Comparison of ENCODE assay signal across 15 mouse cellular contexts in genomic region chr16:8794952-8795351, GRCm38 (mm10). TPM values are rescaled to one million over a fixed set of nuclear protein-coding genes. Genes with fewer than 3 reads are reported as not detected.
DNase-seq lines count a peak whose midpoint lies in the region; ATAC-seq and TF ChIP-seq lines count a peak whose summit lies in the region.
"Had no signal": no experiment of that assay in that cellular context is flagged by ENCODE, and none has a peak within 500 bp of the region (broad histone marks: within the 10 kb centered on the region; RNA-seq: fewer than 3 reads in every experiment).

No protein-coding gene starts in this region.

- peak; percentile 29; the same call in 1 of the 2 replicates for TF ChIP-seq CTCF in kidney, adult 2 months (conservative IDR thresholded peaks at IDR 0.05; ENCODE audit: insufficient read depth, insufficient read length, low read depth, low read length)
- TF ChIP-seq CTCF in thymus, adult 2 months (IDR thresholded peaks at IDR 0.05; ENCODE audit: borderline replicate concordance, control insufficient read depth, extremely low read depth, insufficient read depth, low read length, poor library complexity) = no peak

- peaks cover 6% of the 10 kb centered on the region; the same call in 1 of the 2 replicates for H3K9me3 ChIP-seq in embryonic facial prominence, embryonic 10.5 days
- H3K9me3 ChIP-seq: heart, embryonic 15.5 days; lung, embryonic 15.5 days had no signal

- H3K4me3 ChIP-seq in kidney, adult 2 months (ENCODE audit: insufficient read depth, low read depth, low read length) = no peak overlapping the region
- no peak overlapping the region for H3K4me3 ChIP-seq in thymus, adult 2 months (ENCODE audit: control insufficient read depth, insufficient read depth, low read length)
- H3K4me3 ChIP-seq in embryonic facial prominence, embryonic 10.5 days = no peak overlapping the region
- H3K4me3 ChIP-seq: embryonic facial prominence, embryonic 15.5 days; heart, embryonic 15.5 days; lung, embryonic 15.5 days; myocyte had no signal

- H3K27ac ChIP-seq in kidney, adult 2 months (ENCODE audit: insufficient read depth, low read depth, low read length) = no peak overlapping the region
- no peak overlapping the region for H3K27ac ChIP-seq in thymus, adult 2 months (ENCODE audit: control insufficient read depth, insufficient read depth, low read length)
- H3K27ac ChIP-seq in embryonic facial prominence, embryonic 10.5 days (replicated peaks) = no peak overlapping the region
- H3K27ac ChIP-seq: embryonic facial prominence, embryonic 15.5 days; heart, embryonic 15.5 days; lung, embryonic 15.5 days had no signal

- ATAC-seq in erythroblast, adult 5-6 weeks (replicated peaks; ENCODE audit: low FRiP score, poor library complexity, severe bottlenecking) = no peak

- no peak for TF ChIP-seq POLR2A in kidney, adult 2 months (IDR thresholded peaks at IDR 0.05; ENCODE audit: low read depth, low read length)
- no peak for TF ChIP-seq POLR2A in thymus, adult 2 months (IDR thresholded peaks at IDR 0.05; ENCODE audit: control insufficient read depth, extremely low read depth, insufficient read depth, low read length, poor library complexity)

- DNase-seq in kidney, adult 2 months = no peak
- DNase-seq in kidney, adult 8-10 months = no peak
- DNase-seq in thymus, adult 2 months = peak; percentile 9
- no peak for DNase-seq in thymus, postnatal 10 days (ENCODE audit: low spot score in 2 of 2)
- DNase-seq in embryonic facial prominence, embryonic 10.5 days (ENCODE audit: low spot score) = peak; percentile 17
- DNase-seq in spleen, postnatal 36 days (ENCODE audit: low spot score in 2 of 2) = no peak
- DNase-seq in frontal cortex, postnatal 25 days (ENCODE audit: low spot score in 2 of 2) = no peak
- DNase-seq: kidney, adult 18-20 months; layer of hippocampus, postnatal 36 days; spleen, adult 18-20 months had no signal

- H3K27me3 ChIP-seq in kidney, adult 2 months (replicated peaks; ENCODE audit: control insufficient read depth, insufficient read depth, low read length) = no peaks in the 10 kb centered on the region
- no peaks in the 10 kb centered on the region for H3K27me3 ChIP-seq in thymus, adult 2 months (ENCODE audit: control insufficient read depth, insufficient read depth, low read length)
- no peaks in the 10 kb centered on the region for H3K27me3 ChIP-seq in embryonic facial prominence, embryonic 10.5 days (replicated peaks; ENCODE audit: low read depth, poor library complexity, severe bottlenecking)
- H3K27me3 ChIP-seq: embryonic facial prominence, embryonic 15.5 days; heart, embryonic 15.5 days; lung, embryonic 15.5 days had no signal

- 9% methylated on average over 3 of the region's 3 CpGs for WGBS in kidney, adult 2 months
- 8% methylated on average over 3 of the region's 3 CpGs for WGBS in thymus, adult 2 months
- WGBS in embryonic facial prominence, embryonic 10.5 days = 10% methylated on average over 3 of the region's 3 CpGs

- H3K36me3 ChIP-seq in kidney, adult 2 months (ENCODE audit: control insufficient read depth, insufficient read depth, low read length) = no peaks in the 10 kb centered on the region
- no peaks in the 10 kb centered on the region for H3K36me3 ChIP-seq in thymus, adult 2 months (ENCODE audit: control insufficient read depth, insufficient read depth, low read length)
- no peaks in the 10 kb centered on the region for H3K36me3 ChIP-seq in embryonic facial prominence, embryonic 10.5 days (replicated peaks)
- H3K36me3 ChIP-seq: embryonic facial prominence, embryonic 15.5 days; heart, embryonic 15.5 days; lung, embryonic 15.5 days had no signal

- H3K4me1 ChIP-seq in kidney, adult 2 months (ENCODE audit: control insufficient read depth, insufficient read depth, low read length) = no peaks in the 10 kb centered on the region
- no peaks in the 10 kb centered on the region for H3K4me1 ChIP-seq in thymus, adult 2 months (replicated peaks; ENCODE audit: control insufficient read depth, insufficient read depth, low read length)
- no peaks in the 10 kb centered on the region for H3K4me1 ChIP-seq in embryonic facial prominence, embryonic 10.5 days
- H3K4me1 ChIP-seq: embryonic facial prominence, embryonic 15.5 days; heart, embryonic 15.5 days; lung, embryonic 15.5 days had no signal

RNA-seq across cellular contexts. Expression of gene Usp7, which starts 2.8 kb away (rescaled TPM):
- 20.6 and 26.2 TPM in 2 replicates for polyA plus RNA-seq in kidney, adult 2 months (2012; rRNA removed)
- polyA plus RNA-seq in thymus, adult 2 months (2012; rRNA removed) = 81.7 and 94.8 TPM in 2 replicates
- 29.2 and 31.6 TPM in 2 replicates for polyA plus RNA-seq in embryonic facial prominence, embryonic 10.5 days (2016; fragmentation: Nextera tagmentation; extraction: Ambion mirVana)
- 545 and 592 TPM in 2 replicates for total RNA-seq in erythroblast, adult 5-6 weeks (2015; ENCODE audit: low replicate concordance)
- total RNA-seq in erythroblast, adult 5-6 weeks (2017; ENCODE audit: low replicate concordance) = 1,042 and 1,164 TPM in 2 replicates

RNA-seq across cellular contexts. Expression of gene 1810013L24Rik, which starts 34.9 kb away (rescaled TPM):
- 18.3 and 24.2 TPM in 2 replicates for polyA plus RNA-seq in kidney, adult 2 months (2012; rRNA removed)
- polyA plus RNA-seq in thymus, adult 2 months (2012; rRNA removed) = 28.4 and 29.5 TPM in 2 replicates
- 19.2 and 19.9 TPM in 2 replicates for polyA plus RNA-seq in embryonic facial prominence, embryonic 10.5 days (2016; fragmentation: Nextera tagmentation; extraction: Ambion mirVana)
- 90.3 and 115 TPM in 2 replicates for total RNA-seq in erythroblast, adult 5-6 weeks (2015; ENCODE audit: low replicate concordance)
- 134 and 157 TPM in 2 replicates for total RNA-seq in erythroblast, adult 5-6 weeks (2017; ENCODE audit: low replicate concordance)

Comparison
In these comparisons a context has a peak if more than half of its experiments do, and no peak if none do; other contexts are left out.
1. DNase-seq: peak in thymus, adult 2 months (single experiment) and embryonic facial prominence, embryonic 10.5 days (single experiment); none in kidney, adult 2 months (single experiment), kidney, adult 8-10 months (0 of 2), thymus, postnatal 10 days (0 of 2), spleen, postnatal 36 days (0 of 2) and frontal cortex, postnatal 25 days (0 of 2).